Mouse (Mus musculus) embryonic stem cell, embryonic (primary cell): ENCODE results near the gene Rbfox3.

ENCODE experiments used
- CTCF ChIA-PET, 4 experiments: fragments of 300-600 bp in 2 of 4; fragments of 350-600 bp in 2 of 4; sonication (Branson Sonifier 250); formaldehyde crosslinking; loops; one replicate each; lab custom pipeline; 2022; ENCODE audit warnings: inconsistent platforms in 2 of 4; lab: Charles Lee
- POLR2A ChIA-PET, 4 experiments: fragments of 300-600 bp in 2 of 4; fragments of 350-600 bp in 2 of 4; sonication (Branson Sonifier 250); formaldehyde crosslinking; loops; one replicate each; lab custom pipeline; 2022; ENCODE audit warnings: antibody characterized with exemption in 4 of 4, inconsistent platforms in 1 of 4; lab: Charles Lee

Rbfox3 gene

DNA sequence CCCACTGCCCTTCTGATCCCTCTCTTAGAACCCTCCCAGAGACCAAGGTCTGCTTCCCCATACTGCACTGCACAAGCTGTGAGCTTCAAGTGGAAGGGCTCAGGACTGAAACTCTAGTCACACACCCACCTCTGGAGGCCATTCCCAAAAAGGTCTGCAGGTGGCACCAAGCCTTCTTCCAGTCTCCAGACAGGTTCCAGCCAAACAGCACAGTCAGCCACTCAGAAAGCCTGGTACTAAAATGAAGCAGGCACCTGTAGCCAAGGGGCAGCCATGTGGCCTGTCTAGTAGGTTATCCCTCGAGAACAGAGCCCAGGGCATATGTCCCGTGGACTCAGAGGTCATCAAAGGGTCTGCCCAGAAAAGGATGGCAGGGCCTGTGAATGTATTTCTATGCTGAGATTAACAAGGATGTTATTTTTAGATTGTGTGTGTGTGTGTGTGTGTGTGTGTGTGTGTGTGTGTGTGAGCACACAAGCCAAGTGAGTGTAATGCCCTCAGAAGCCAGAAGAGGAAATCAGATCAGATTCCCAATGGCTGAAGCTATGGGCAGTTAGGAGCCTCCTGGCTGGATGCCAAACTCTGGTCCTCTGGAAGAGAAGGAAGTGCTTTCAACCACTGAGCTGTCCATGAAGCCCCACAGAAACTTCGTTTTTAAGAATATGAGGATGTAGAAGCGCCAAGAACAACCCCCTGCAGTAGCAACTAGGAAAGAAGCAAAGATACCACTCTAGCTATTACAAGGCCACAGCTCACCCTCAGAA lies at the start of gene Rbfox3:
Gene Rbfox3 (minus strand): TSS at position 291 of the 764 bp plus-strand sequence.
- POLR2A ChIA-PET = interaction anchor here in 3 of 4 experiments (0.5 to 0.7 kb wide), 4 partner anchors 209 to 1687 kb away, joined by 3 to 5 read pairs (median 4); partner anchors contain the start of genes Alyref (in 1 of the 3) and Anapc11 (in 1 of the 3)
- CTCF ChIA-PET = interaction anchor here in 3 of 4 experiments (0.5 to 1.9 kb wide), 4 partner anchors 69 to 779 kb away, joined by 5 to 15 read pairs (median 7); no protein-coding TSS in a partner anchor

DNA sequence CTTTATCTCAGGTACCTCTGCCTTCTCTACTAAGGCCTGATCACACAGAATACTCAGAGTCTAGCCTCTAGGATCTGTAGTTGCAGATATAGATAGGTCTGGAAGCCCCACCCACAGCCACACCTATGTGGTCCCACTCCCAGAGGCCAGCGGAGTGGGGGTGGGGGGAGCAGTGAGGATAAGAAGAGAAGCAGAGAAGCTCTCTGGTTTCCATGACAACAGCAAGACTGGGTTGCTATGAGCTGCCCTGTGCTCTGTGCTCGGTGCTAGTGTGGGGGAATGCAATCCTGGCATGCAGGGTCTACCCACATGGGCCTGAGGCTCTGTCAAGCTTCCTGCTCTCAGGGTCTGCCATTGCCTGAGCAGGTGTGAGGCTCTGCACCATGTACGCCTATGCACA lies 49.3 kb upstream of the Rbfox3 start:
- CTCF ChIA-PET = interaction anchor here in 2 of 4 experiments (0.6 to 0.8 kb wide), 3 partner anchors 169 to 1049 kb away, joined by 3 to 6 read pairs (median 4); no protein-coding TSS in a partner anchor
- POLR2A ChIA-PET = no interaction called here

DNA sequence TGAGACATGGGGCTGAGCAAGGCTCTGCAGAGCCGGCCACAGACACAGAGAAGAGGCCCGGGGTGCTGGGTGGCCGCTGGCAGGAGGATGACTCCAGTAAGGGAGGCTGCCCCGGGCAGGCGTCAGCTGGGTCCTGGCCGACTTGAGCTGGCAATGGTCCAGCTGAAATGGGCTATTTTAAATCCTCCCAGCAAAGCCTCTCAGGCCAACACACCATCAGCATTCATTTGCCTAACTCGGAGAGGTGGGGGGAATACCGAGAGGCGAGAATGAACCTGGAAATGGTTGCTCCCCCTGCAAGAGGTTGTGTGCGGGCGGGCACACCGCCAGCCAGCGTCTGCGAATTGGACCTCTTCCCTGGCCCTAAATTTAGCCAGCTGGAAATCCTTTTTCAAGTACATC lies 45.7 kb upstream of the Rbfox3 start:
- ChIA-PET POLR2A (no interaction called here), CTCF (interaction anchor here in 2 of 4 experiments (0.9 to 1.0 kb wide), 2 partner anchors 14 to 219 kb away, joined by 3 to 4 read pairs; no protein-coding TSS in a partner anchor)

DNA sequence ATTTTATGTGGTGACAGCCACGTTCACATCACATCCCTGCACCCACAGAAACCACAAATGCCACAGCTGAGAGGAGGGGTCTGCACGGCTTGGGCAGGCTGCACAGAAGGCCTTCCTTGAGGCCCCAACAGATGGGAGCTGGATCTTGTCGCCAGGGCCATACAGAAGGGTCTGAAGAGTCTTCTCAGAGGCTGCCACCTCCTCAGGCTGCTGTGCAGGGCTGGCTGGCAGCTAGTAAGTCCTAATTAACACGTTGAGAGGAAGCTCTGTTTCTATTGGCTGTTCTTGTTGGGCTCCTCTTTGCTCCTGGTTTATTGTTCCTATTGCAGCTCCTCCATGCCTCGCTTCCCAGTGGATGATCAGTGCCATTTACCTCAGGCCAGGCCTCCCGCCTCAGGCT lies 43.6 kb upstream of the Rbfox3 start:
- CTCF ChIA-PET = no interaction called here
- POLR2A ChIA-PET = interaction anchor here in 1 of 4 experiments (0.6 kb wide), 1 partner anchor 298 kb away, joined by 7 read pairs; no protein-coding TSS in a partner anchor

DNA sequence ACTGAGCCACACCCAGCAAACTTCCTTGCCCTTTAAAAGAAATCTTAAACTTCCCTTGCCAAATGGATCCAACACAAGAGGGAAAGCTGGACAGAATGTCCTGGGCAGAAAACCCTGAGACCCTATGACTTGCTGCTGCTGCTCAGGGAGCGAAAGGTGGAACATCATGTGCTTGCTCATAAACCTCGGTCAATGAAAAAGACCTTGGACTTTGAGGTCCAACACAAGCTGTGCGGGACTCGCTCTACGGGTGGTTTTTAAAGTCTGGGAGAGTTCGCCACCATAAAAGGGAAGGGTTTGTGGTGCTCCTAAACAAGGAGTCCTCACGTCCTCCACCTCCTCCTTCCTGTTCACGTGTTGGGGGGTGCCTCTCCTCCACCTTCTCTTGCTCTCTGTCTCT lies 34.5 kb upstream of the Rbfox3 start:
- POLR2A ChIA-PET = no interaction called here

DNA sequence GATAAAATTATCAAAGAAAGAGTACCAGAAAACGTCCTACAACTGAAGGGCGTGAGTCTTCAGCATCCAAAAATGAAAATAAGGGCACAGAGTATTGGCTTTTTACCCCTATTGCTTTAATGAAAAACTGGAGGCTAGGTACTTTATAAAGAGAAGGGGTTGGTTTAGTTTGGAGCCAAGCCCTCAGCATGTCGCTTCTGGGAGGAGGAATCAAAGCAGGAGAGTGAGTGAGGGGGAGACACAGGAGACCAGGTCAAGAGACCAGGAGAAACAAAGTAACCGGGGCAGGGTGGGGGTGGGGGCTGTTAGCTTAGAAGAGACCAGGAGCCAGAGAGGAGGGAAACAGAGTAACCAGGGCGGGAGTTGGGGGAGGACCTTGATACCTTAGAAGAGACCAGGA lies 29.9 kb upstream of the Rbfox3 start:
- ChIA-PET CTCF (interaction anchor here in 1 of 4 experiments (1.5 kb wide), 1 partner anchor 202 kb away, joined by 4 read pairs; no protein-coding TSS in a partner anchor), POLR2A (interaction anchor here in 1 of 4 experiments (0.7 to 1.0 kb wide), 2 partner anchors 14 to 438 kb away, joined by 3 read pairs; no protein-coding TSS in a partner anchor)

More for the DNA sequence above, 34.5 kb upstream of the Rbfox3 start:
- CTCF ChIA-PET = no interaction called here

DNA sequence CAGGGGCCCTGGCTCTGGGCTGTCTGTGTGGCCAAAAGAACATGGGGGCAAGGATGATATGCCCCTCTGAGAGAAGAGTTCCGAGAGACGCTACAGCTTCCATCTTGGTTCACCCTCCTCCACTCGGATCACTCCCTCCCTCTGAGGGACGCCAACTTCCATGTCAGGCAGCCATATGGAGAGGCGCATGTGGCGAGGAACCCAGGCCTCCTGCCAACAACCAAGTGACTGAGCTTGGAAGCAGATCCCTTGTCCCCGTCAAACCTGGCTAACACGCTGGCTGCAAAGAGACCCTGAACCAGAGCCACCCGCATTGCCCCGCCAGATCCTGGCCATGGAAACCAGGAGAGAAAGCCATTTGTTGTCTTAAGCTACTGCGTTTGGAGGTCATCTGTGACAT lies 29.1 kb upstream of the Rbfox3 start:
- POLR2A ChIA-PET = interaction anchor here in 1 of 4 experiments (0.7 kb wide), 1 partner anchor 23 kb away, joined by 3 read pairs; no protein-coding TSS in a partner anchor
- CTCF ChIA-PET = interaction anchor here in 1 of 4 experiments (1.5 kb wide), 1 partner anchor 201 kb away, joined by 4 read pairs; no protein-coding TSS in a partner anchor

DNA sequence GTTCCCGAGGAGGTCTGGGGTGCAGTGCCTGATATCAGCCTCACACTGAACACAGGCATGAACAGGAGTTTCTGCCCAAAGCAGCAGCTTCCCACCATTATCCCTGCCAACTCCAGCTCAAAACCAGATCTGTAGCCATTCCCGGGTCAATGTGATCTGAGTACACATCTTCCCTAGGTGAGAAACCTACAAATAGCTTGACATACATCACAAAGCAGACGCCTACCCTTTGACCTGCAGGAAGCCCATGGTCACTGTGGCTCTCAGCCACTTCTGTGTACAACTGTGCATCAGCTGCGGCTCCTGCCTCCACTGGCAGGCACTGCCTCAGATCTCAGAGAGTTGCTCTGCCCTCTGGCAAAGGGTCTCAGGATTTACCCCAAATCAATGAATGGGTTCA lies 28.3 kb upstream of the Rbfox3 start:
- ChIA-PET POLR2A (no interaction called here), CTCF (interaction anchor here in 1 of 4 experiments (1.5 kb wide), 1 partner anchor 201 kb away, joined by 4 read pairs; no protein-coding TSS in a partner anchor)

DNA sequence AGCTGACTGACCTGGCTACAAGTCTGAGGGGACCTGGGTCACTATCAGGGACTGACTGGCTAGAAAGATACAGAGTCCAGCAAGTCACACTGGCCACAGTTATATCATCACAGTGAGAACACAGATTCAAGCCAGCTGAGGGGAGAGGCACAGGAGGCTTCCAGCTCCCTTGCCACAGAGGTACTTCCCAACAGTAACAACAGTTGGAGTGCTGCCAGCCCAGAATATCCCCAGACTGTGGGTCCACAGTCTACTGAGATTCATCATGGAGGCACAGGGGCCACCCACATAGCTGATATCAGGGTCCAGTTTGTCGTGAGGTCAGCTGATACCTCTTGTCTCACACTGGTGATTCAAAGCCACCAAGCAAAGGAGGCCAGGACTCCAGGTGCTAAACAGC lies 23.5 kb upstream of the Rbfox3 start:
- CTCF ChIA-PET = no interaction called here
- POLR2A ChIA-PET = interaction anchor here in 1 of 4 experiments (0.5 kb wide), 1 partner anchor 151 kb away, joined by 3 read pairs; the partner anchor contains the start of gene Cbx4

DNA sequence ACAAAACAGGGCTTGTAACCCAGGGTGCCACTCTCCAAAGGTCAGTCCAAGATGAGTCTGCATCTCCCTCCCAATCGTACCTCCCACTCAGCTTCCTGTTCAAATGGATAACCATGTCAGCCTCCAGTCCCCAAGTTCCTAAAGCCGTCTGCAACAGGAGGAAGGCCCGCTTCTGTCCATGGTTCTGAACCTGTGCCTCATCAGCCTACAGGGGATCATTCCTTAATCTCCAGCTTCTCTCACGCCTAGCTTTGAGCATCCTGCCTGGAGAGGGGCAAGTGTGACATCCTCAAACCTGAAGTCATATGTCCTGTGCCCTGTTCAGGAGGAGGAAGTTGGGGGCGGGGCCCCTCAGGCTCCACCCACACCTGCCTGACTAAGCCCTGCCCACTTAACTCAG lies 15.7 kb upstream of the Rbfox3 start:
- ChIA-PET POLR2A (interaction anchor here in 2 of 4 experiments (0.5 to 1.4 kb wide), 3 partner anchors 15 to 279 kb away, joined by 3 to 5 read pairs (median 3); no protein-coding TSS in a partner anchor), CTCF (interaction anchor here in 2 of 4 experiments (0.6 to 1.0 kb wide), 4 partner anchors 10 to 458 kb away, joined by 3 to 6 read pairs (median 3); no protein-coding TSS in a partner anchor)

DNA sequence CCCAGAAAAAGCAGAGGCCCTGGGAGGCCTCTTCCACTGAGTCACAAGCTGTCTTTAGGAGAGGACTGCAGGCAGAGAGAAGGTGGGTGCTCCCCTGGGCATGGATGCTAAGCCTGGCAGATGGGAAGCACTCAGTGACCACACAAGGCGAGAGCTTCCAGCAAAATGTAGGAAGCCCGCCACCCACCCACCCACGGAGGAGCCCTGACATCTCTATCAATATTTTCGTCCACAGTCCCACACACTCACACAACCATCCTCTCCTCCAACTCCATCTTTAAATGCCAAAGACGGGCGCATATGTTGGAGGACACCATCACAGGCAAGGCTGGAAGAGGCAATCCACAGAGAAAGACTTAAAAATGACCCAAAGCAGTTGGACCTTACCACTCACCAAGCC lies 10.5 kb upstream of the Rbfox3 start:
- ChIA-PET CTCF (no interaction called here), POLR2A (no interaction called here)

DNA sequence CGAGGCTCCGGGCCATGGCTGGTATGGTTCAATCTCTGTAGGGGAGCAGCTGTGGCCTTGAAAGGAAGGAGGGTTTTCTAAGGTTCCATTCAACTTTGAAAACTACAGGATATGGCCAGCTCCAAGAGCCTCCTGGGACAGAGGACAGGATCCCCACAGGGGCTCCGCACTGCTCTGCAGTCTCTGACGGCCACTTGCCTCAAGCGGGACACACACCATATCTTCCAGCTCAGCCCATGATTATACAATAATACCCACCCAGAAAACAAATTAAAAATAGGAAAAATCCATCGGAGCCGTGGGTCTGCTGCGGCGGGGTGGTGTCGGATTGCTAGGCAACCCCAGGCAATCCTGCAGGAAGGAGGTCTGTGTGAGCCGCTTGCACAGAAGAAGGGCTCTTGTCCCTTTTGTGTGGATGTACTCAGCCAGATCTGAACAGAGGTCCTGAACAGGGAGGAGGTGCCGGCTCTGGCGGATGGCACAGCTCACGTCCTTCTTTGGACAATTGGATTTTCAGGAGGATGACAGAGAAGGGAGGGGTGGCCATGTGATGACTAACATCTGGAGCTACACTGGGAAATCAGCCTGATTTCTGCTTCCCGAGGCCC lies 5.1 kb upstream of the Rbfox3 start:
- ChIA-PET POLR2A (no interaction called here), CTCF (interaction anchor here in 3 of 4 experiments (0.6 to 1.5 kb wide), 4 partner anchors 10 to 238 kb away, joined by 3 to 7 read pairs (median 5); no protein-coding TSS in a partner anchor)

DNA sequence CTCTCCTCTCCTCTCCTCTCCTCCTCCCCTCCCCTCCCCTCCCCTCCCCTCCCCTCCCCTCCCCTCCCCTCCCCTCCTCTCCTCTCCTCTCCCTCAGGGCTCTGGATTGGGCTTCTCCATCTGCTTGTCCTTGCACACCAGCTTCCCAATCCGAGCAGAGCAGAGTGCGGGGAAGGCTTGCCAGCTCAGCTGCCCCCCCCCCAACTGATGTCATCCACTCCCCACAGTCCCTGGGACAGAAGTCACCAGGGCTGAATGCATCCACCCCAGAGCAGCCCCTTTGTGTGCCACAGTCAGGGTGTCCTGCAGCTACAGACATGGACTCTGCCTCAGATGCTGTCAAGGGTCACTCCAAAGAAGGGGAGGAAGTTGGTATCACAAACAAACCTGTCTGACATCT lies 4.5 kb upstream of the Rbfox3 start:
- ChIA-PET POLR2A (interaction anchor here in 1 of 4 experiments (0.5 kb wide), 1 partner anchor 106 kb away, joined by 3 read pairs; no protein-coding TSS in a partner anchor), CTCF (interaction anchor here in 3 of 4 experiments (0.6 to 1.5 kb wide), 3 partner anchors 11 to 237 kb away, joined by 4 to 7 read pairs (median 6); no protein-coding TSS in a partner anchor)

DNA sequence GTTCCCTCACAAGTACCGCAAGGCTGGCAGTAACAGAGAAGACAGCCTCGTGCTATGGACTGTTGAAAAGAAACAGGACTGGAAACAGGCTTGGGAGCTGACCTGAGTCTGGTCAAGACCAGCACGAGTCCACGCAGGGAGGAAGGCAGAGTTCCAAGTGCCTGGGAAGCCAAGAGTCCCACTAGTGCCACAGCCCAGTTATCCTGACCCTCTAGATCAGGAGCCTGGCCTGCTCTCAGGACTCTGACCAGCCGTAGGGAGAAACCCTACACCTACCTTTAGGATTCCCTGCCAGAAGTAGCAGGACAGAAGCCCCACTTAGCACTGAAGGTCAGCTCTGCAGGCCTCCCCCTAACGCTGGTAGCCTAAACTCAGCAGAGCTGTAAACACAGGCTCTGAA lies 1.3 kb upstream of the Rbfox3 start:
- ChIA-PET POLR2A (no interaction called here), CTCF (no interaction called here)

DNA sequence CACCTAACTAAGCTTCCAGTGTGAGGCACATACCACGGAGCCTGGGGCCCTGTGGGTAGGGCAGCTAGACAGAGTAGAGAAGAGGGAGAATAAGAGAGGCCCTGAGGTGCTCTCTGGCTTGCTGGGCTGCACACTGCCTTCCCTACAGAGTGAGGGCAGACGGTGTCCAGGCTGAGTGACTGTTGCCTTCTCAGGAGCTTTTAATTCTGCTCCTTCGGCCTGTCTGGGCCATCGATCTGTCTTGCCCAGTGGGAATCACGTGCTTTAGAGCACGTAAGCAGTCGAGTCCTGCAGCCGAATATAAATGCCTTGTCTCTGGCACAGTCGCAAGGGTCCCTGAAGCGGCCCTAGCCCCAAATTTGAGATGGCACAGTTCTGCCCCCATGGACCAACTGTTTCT lies 641 bp downstream of the Rbfox3 start:
- ChIA-PET POLR2A (interaction anchor here in 1 of 4 experiments (0.6 kb wide), 1 partner anchor 408 kb away, joined by 3 read pairs; no protein-coding TSS in a partner anchor), CTCF (interaction anchor here in 2 of 4 experiments (0.5 to 1.9 kb wide), 2 partner anchors 172 to 778 kb away, joined by 8 to 15 read pairs; no protein-coding TSS in a partner anchor)

DNA sequence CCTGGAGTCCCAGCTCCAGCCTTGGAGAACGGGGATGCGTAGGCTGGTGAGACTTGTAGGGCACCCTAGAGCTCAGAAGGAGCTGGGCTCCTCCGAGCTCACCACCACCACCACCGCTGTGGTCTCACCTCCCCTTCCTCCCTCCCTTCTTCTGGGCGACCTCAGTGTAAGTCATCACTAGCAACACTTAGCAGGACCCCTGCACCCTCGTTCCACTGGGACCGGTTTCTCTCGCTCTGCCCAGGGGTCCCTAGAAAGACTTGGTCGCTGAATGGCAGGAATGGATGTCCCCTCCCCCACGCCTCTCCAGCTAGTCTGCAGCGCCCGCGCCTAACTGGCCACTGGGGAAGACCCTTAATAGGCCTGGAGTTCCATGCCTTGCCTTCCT lies 1.6 kb downstream of the Rbfox3 start:
- ChIA-PET CTCF (interaction anchor here in 3 of 4 experiments (0.6 to 1.9 kb wide), 5 partner anchors 21 to 826 kb away, joined by 3 to 11 read pairs (median 5); no protein-coding TSS in a partner anchor), POLR2A (interaction anchor here in 2 of 4 experiments (0.6 to 0.8 kb wide), 5 partner anchors 9 to 1406 kb away, joined by 3 to 6 read pairs (median 5); partner anchors contain the start of gene Cbx4 (in 1 of the 2))

DNA sequence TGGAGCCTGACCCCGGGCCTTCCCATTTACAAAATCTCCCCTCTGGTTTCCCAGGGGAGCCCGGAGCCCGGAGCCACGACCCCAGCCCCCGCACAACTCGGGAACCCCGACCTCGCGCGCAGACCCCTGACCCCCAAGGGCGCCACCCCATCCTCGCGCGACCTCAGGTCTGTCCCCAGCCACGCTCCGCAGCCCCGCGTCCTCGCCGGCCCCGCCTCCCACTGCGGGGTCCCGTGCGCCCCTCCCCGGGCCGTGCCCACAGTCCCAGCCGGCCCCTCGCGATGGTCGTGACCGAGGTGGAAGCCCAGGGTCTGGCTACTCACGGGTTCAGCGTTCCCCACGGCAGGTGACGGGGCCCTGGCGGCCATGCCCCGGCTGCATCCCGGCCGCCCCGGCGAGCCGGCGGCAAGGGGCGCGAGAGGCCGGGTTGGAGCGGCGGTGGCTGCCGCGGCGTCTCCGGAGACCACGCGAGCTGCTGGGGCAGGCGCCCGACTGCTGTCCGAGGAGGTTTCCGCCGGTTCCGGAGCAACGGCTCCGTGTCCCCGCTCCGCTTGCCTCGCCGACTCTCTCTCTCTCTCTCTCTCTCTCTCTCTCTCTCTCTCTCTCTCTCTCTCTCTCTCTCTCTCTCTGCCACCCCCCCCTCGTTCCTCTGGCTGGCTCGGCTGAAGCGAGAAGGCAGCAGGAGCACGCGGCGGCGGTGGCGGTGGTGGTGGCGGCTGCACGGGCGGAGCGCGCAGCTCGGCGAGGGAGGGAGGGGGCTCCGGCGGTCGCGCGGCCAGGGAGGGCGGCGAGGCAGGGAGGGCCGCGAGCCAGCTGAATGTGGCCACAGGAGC lies 2.2 kb downstream of the Rbfox3 start:
- ChIA-PET CTCF (interaction anchor here in 3 of 4 experiments (0.6 to 1.9 kb wide), 6 partner anchors 21 to 826 kb away, joined by 4 to 11 read pairs (median 8); no protein-coding TSS in a partner anchor), POLR2A (interaction anchor here in 3 of 4 experiments (0.6 to 0.8 kb wide), 8 partner anchors 10 to 1843 kb away, joined by 3 to 6 read pairs (median 4); partner anchors contain the start of gene Cbx4 (in 1 of the 3))
